In genomic region chr17:88570784-88571183, GRCm38 (mm10) we compare ENCODE assay signal across 22 mouse cellular contexts. TPM values are rescaled to one million over a fixed set of nuclear protein-coding genes. Genes with fewer than 3 reads are reported as not detected.
DNase-seq lines count a peak whose midpoint lies in the region; ATAC-seq lines count a peak whose summit lies in the region.
"Had no signal": no experiment of that assay in that cellular context is flagged by ENCODE, and none has a peak within 500 bp of the region (broad histone marks: within the 10 kb centered on the region; RNA-seq: fewer than 3 reads in every experiment).

No protein-coding gene starts in this region.

- peak; percentile 18; the same call in 1 of the 2 replicates for ATAC-seq in forebrain, embryonic 11.5 days (replicated peaks; ENCODE audit: low FRiP score)
- ATAC-seq in forebrain, embryonic 15.5 days (replicated peaks), result no peak
- no peak for ATAC-seq in midbrain, embryonic 14.5 days (ENCODE audit: low FRiP score, low TSS enrichment)
- no peak for ATAC-seq in midbrain, embryonic 15.5 days (replicated peaks)
- no peak for ATAC-seq in hindbrain, embryonic 13.5 days (ENCODE audit: low FRiP score)
- peak; percentile 19; the same call in 1 of the 2 replicates for ATAC-seq in neural tube, embryonic 14.5 days (ENCODE audit: low read depth)
- ATAC-seq: inflammation-experienced regulatory T-cells, adult 6 months; intestine, postnatal 0 days had no signal

- DNase-seq in forebrain, embryonic 11.5 days (ENCODE audit: low spot score), result no peak
- no peak for DNase-seq in midbrain, embryonic 14.5 days
- no peak for DNase-seq in adrenal gland, adult 2 months
- no peak for DNase-seq in thymus, postnatal 25 days
- DNase-seq: adrenal gland, postnatal 14 days; cerebellum, adult 11-12 months; cerebellum, adult 9-11 months; cerebellum, postnatal 36 days; gastrocnemius, postnatal 10 days; heart, adult 18-20 months; heart, postnatal 14 days had no signal

- H3K27me3 ChIP-seq in forebrain, embryonic 11.5 days (ENCODE audit: control insufficient read depth, insufficient read depth, low read length), result no peaks in the 10 kb centered on the region
- H3K27me3 ChIP-seq in forebrain, embryonic 15.5 days, result no peaks in the 10 kb centered on the region
- H3K27me3 ChIP-seq in midbrain, embryonic 14.5 days (ENCODE audit: control insufficient read depth, insufficient read depth, low read length), result no peaks in the 10 kb centered on the region
- no peaks in the 10 kb centered on the region for H3K27me3 ChIP-seq in midbrain, embryonic 15.5 days (replicated peaks)
- no peaks in the 10 kb centered on the region for H3K27me3 ChIP-seq in hindbrain, embryonic 13.5 days
- no peaks in the 10 kb centered on the region for H3K27me3 ChIP-seq in neural tube, embryonic 14.5 days (ENCODE audit: control insufficient read depth, insufficient read depth, low read length)
- H3K27me3 ChIP-seq: CH12.LX; embryonic facial prominence, embryonic 13.5 days; heart, embryonic 15.5 days had no signal

- WGBS in forebrain, embryonic 11.5 days, result 87% methylated on average over 11 of the region's 11 CpGs
- WGBS in forebrain, embryonic 15.5 days, result 88% methylated on average over 11 of the region's 11 CpGs
- 87% methylated on average over 11 of the region's 11 CpGs for WGBS in midbrain, embryonic 14.5 days
- WGBS in midbrain, embryonic 15.5 days, result 91% methylated on average over 11 of the region's 11 CpGs
- 82% methylated on average over 11 of the region's 11 CpGs for WGBS in hindbrain, embryonic 13.5 days
- 55% methylated on average over 11 of the region's 11 CpGs for WGBS in neural tube, embryonic 14.5 days

- H3K4me3 ChIP-seq in forebrain, embryonic 11.5 days (ENCODE audit: low read depth, low read length), result no peak overlapping the region
- no peak overlapping the region for H3K4me3 ChIP-seq in forebrain, embryonic 15.5 days
- no peak overlapping the region for H3K4me3 ChIP-seq in midbrain, embryonic 14.5 days (replicated peaks; ENCODE audit: low read depth, low read length)
- no peak overlapping the region for H3K4me3 ChIP-seq in midbrain, embryonic 15.5 days
- H3K4me3 ChIP-seq in hindbrain, embryonic 13.5 days, result no peak overlapping the region
- H3K4me3 ChIP-seq in neural tube, embryonic 14.5 days (ENCODE audit: low read depth, low read length), result no peak overlapping the region
- H3K4me3 ChIP-seq: embryonic facial prominence, embryonic 13.5 days; heart, embryonic 10.5 days; heart, embryonic 15.5 days had no signal

- H3K36me3 ChIP-seq in forebrain, embryonic 11.5 days (ENCODE audit: control insufficient read depth, insufficient read depth, low read length), result no peaks in the 10 kb centered on the region
- peaks cover 54% of the 10 kb centered on the region for H3K36me3 ChIP-seq in forebrain, embryonic 15.5 days
- H3K36me3 ChIP-seq in midbrain, embryonic 14.5 days (ENCODE audit: control insufficient read depth, insufficient read depth, low read length), result peaks cover 78% of the 10 kb centered on the region
- H3K36me3 ChIP-seq in midbrain, embryonic 15.5 days (replicated peaks), result peaks cover 16% of the 10 kb centered on the region
- H3K36me3 ChIP-seq in hindbrain, embryonic 13.5 days, result peaks cover 85% of the 10 kb centered on the region
- peaks cover 14% of the 10 kb centered on the region; the same call in 1 of the 2 replicates for H3K36me3 ChIP-seq in neural tube, embryonic 14.5 days (ENCODE audit: control insufficient read depth, insufficient read depth, low read length)

- no peaks in the 10 kb centered on the region for H3K9me3 ChIP-seq in forebrain, embryonic 11.5 days (ENCODE audit: control insufficient read depth, low read length)
- no peaks in the 10 kb centered on the region for H3K9me3 ChIP-seq in forebrain, embryonic 15.5 days
- no peaks in the 10 kb centered on the region for H3K9me3 ChIP-seq in midbrain, embryonic 14.5 days (ENCODE audit: control insufficient read depth, low read length)
- H3K9me3 ChIP-seq in midbrain, embryonic 15.5 days, result no peaks in the 10 kb centered on the region
- no peaks in the 10 kb centered on the region for H3K9me3 ChIP-seq in hindbrain, embryonic 13.5 days
- H3K9me3 ChIP-seq in neural tube, embryonic 14.5 days (ENCODE audit: control insufficient read depth, low read length), result no peaks in the 10 kb centered on the region
- H3K9me3 ChIP-seq: embryonic facial prominence, embryonic 13.5 days; heart, embryonic 10.5 days; heart, embryonic 15.5 days had no signal

- no peak overlapping the region for H3K27ac ChIP-seq in forebrain, embryonic 11.5 days (ENCODE audit: low read depth, low read length)
- H3K27ac ChIP-seq in forebrain, embryonic 15.5 days (replicated peaks), result no peak overlapping the region
- H3K27ac ChIP-seq in midbrain, embryonic 14.5 days (replicated peaks; ENCODE audit: low read depth, low read length), result 0 out of 2 replicates have a peak overlapping the region, but pooled peaks have one; percentile 32
- no peak overlapping the region for H3K27ac ChIP-seq in midbrain, embryonic 15.5 days
- 0 out of 2 replicates have a peak overlapping the region, but pooled peaks have one; percentile 76 for H3K27ac ChIP-seq in hindbrain, embryonic 13.5 days
- H3K27ac ChIP-seq in neural tube, embryonic 14.5 days (ENCODE audit: low read depth, low read length), result no peak overlapping the region; the same call in 1 of the 2 replicates
- H3K27ac ChIP-seq: embryonic facial prominence, embryonic 13.5 days; heart, embryonic 10.5 days; heart, embryonic 15.5 days had no signal

- H3K4me1 ChIP-seq in forebrain, embryonic 11.5 days (replicated peaks; ENCODE audit: control insufficient read depth, insufficient read depth, low read length), result no peaks in the 10 kb centered on the region
- 0 out of 2 replicates have a peak, but pooled peaks cover 4% of the 10 kb centered on the region for H3K4me1 ChIP-seq in forebrain, embryonic 15.5 days
- H3K4me1 ChIP-seq in midbrain, embryonic 14.5 days (ENCODE audit: control insufficient read depth, insufficient read depth, low read length), result no peaks in the 10 kb centered on the region
- no peaks in the 10 kb centered on the region for H3K4me1 ChIP-seq in midbrain, embryonic 15.5 days
- peaks cover 7% of the 10 kb centered on the region; the same call in 1 of the 2 replicates for H3K4me1 ChIP-seq in hindbrain, embryonic 13.5 days (replicated peaks)
- no peaks in the 10 kb centered on the region for H3K4me1 ChIP-seq in neural tube, embryonic 14.5 days (ENCODE audit: control insufficient read depth, insufficient read depth, low read length)
- H3K4me1 ChIP-seq: embryonic facial prominence, embryonic 13.5 days; heart, embryonic 10.5 days; heart, embryonic 15.5 days had no signal

- H3K4me2 ChIP-seq in forebrain, embryonic 11.5 days (ENCODE audit: low read depth, low read length, severe bottlenecking), result no peak overlapping the region
- H3K4me2 ChIP-seq in forebrain, embryonic 15.5 days (replicated peaks), result no peak overlapping the region
- H3K4me2 ChIP-seq in midbrain, embryonic 14.5 days (ENCODE audit: low read length), result no peak overlapping the region
- H3K4me2 ChIP-seq in midbrain, embryonic 15.5 days, result no peak overlapping the region
- no peak overlapping the region for H3K4me2 ChIP-seq in hindbrain, embryonic 13.5 days
- H3K4me2 ChIP-seq in neural tube, embryonic 14.5 days (ENCODE audit: low read depth, low read length), result no peak overlapping the region
- H3K4me2 ChIP-seq: embryonic facial prominence, embryonic 13.5 days; heart, embryonic 15.5 days had no signal

- H3K9ac ChIP-seq in forebrain, embryonic 11.5 days (ENCODE audit: low read length), result no peak overlapping the region
- no peak overlapping the region for H3K9ac ChIP-seq in forebrain, embryonic 15.5 days (replicated peaks)
- no peak overlapping the region for H3K9ac ChIP-seq in midbrain, embryonic 14.5 days (replicated peaks; ENCODE audit: low read length)
- H3K9ac ChIP-seq in midbrain, embryonic 15.5 days, result no peak overlapping the region
- H3K9ac ChIP-seq in hindbrain, embryonic 13.5 days, result no peak overlapping the region
- H3K9ac ChIP-seq in neural tube, embryonic 14.5 days (replicated peaks; ENCODE audit: low read depth, low read length), result no peak overlapping the region
- H3K9ac ChIP-seq: embryonic facial prominence, embryonic 13.5 days; heart, embryonic 15.5 days had no signal

RNA-seq across cellular contexts. Expression of gene Ston1, which starts 26.7 kb away (rescaled TPM):
- polyA plus RNA-seq in forebrain, embryonic 11.5 days (2014; fragmentation: Nextera tagmentation; extraction: Ambion mirVana), result 3.4 and 4.9 TPM in 2 replicates
- 1.9 and 2.5 TPM in 2 replicates for polyA plus RNA-seq in forebrain, embryonic 15.5 days (2015; fragmentation: Nextera tagmentation; extraction: Ambion mirVana)
- 1.3 and 1.4 TPM in 2 replicates for polyA plus RNA-seq in midbrain, embryonic 14.5 days (2014; fragmentation: Nextera tagmentation; extraction: Ambion mirVana)
- 2.1 and 2.2 TPM in 2 replicates for polyA plus RNA-seq in midbrain, embryonic 15.5 days (2015; fragmentation: Nextera tagmentation; extraction: Ambion mirVana)
- 2.0 and 2.6 TPM in 2 replicates for polyA plus RNA-seq in hindbrain, embryonic 13.5 days (2015; fragmentation: Nextera tagmentation; extraction: Ambion mirVana)
- 1.8 and 2.7 TPM in 2 replicates for polyA plus RNA-seq in neural tube, embryonic 14.5 days (2014; fragmentation: Nextera tagmentation; extraction: Ambion mirVana)
- 10 to 100 TPM; 39.0 to 46.7 TPM for total RNA-seq in adrenal gland, adult 2 months (2021)
- polyA plus RNA-seq in adrenal gland, adult 2 months (2012; rRNA removed), result 7.8 and 13.6 TPM in 2 replicates
- total RNA-seq: hematopoietic stem cell, adult 5-6 weeks had no signal

RNA-seq across cellular contexts. Expression of gene Ppp1r21, which starts 40.9 kb away (rescaled TPM):
- 23.8 and 29.4 TPM in 2 replicates for polyA plus RNA-seq in forebrain, embryonic 11.5 days (2014; fragmentation: Nextera tagmentation; extraction: Ambion mirVana)
- 25.5 and 25.6 TPM in 2 replicates for polyA plus RNA-seq in forebrain, embryonic 15.5 days (2015; fragmentation: Nextera tagmentation; extraction: Ambion mirVana)
- polyA plus RNA-seq in midbrain, embryonic 14.5 days (2014; fragmentation: Nextera tagmentation; extraction: Ambion mirVana), result 47.2 and 48.6 TPM in 2 replicates
- 38.3 and 38.5 TPM in 2 replicates for polyA plus RNA-seq in midbrain, embryonic 15.5 days (2015; fragmentation: Nextera tagmentation; extraction: Ambion mirVana)
- polyA plus RNA-seq in hindbrain, embryonic 13.5 days (2015; fragmentation: Nextera tagmentation; extraction: Ambion mirVana), result 36.1 and 38.3 TPM in 2 replicates
- polyA plus RNA-seq in neural tube, embryonic 14.5 days (2014; fragmentation: Nextera tagmentation; extraction: Ambion mirVana), result 58.6 and 62.0 TPM in 2 replicates
- 10 to 100 TPM; 42.1 to 46.9 TPM for total RNA-seq in adrenal gland, adult 2 months (2021)
- 11.7 and 11.9 TPM in 2 replicates for polyA plus RNA-seq in adrenal gland, adult 2 months (2012; rRNA removed)

Comparison
In these comparisons a context has a peak if more than half of its experiments do, and no peak if none do; other contexts are left out.
1. ATAC-seq: peak in forebrain, embryonic 11.5 days (single experiment) and neural tube, embryonic 14.5 days (single experiment); none in forebrain, embryonic 15.5 days (single experiment), midbrain, embryonic 14.5 days (single experiment), midbrain, embryonic 15.5 days (single experiment) and hindbrain, embryonic 13.5 days (single experiment).
2. H3K27ac ChIP-seq: peak in midbrain, embryonic 14.5 days (single experiment) and hindbrain, embryonic 13.5 days (single experiment); none in forebrain, embryonic 11.5 days (single experiment), forebrain, embryonic 15.5 days (single experiment), midbrain, embryonic 15.5 days (single experiment) and neural tube, embryonic 14.5 days (single experiment).